Mouse (Mus musculus): ENCODE measurements at regions not wholly inside any gene's neighbourhood (a gene's known extent, or its start where the extent isn't known, plus 50 kb on each side); places are given as distances from the start of the nearest gene placed in this dataset.

DNA sequence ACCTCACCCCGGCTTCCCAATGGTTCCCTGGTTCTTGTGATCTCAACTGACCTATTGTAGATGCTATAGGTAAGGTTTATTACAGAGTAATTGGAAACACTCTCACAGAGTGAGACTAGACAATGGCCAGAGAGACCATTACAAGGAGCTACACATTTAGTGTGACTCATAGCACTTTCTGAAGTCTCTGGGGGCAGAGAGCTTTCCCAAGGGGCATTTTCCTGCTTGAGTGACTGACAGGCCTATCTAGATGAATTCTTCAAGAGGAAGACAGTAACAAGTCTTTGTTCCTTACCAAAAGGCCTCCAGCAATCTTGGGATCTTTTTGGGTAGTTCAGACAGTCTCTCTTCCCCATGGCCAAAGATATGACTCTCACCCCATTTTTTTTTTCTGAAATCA lies 316.4 kb upstream of the Klf3 start:
- 96% methylated on average over 1 of the region's 1 CpGs for WGBS
- ATAC-seq (ENCODE audit: low FRiP score, low read depth), result no peak
- Histone ChIP-seq H3K9ac (replicated peaks) (no peak overlapping the region), H3K36me3 (no peaks in the 10 kb centered on the region), H3K4me1 (peaks cover 17% of the 10 kb centered on the region), H3K27me3 (no peaks in the 10 kb centered on the region), H3K4me2 (replicated peaks) (no peak overlapping the region), H3K9me3 (0 out of 2 replicates have a peak, but pooled peaks cover 8% of the 10 kb centered on the region), H3K4me3 (no peak overlapping the region), H3K27ac (replicated peaks) (no peak overlapping the region)

GRCm38 (mm10) chr5:64487698-64488398 lies 315.3 kb upstream of the Klf3 start:
- Histone ChIP-seq H3K27me3 (no peaks in the 10 kb centered on the region), H3K9ac (replicated peaks) (no peak overlapping the region), H3K9me3 (0 out of 2 replicates have a peak, but pooled peaks cover 8% of the 10 kb centered on the region), H3K4me1 (peaks cover 17% of the 10 kb centered on the region), H3K27ac (replicated peaks) (no peak overlapping the region), H3K4me2 (replicated peaks) (no peak overlapping the region), H3K36me3 (no peaks in the 10 kb centered on the region), H3K4me3 (no peak overlapping the region)
- WGBS, result 84% methylated on average over 14 of the region's 14 CpGs
- no peak for ATAC-seq (ENCODE audit: low FRiP score, low read depth)

DNA sequence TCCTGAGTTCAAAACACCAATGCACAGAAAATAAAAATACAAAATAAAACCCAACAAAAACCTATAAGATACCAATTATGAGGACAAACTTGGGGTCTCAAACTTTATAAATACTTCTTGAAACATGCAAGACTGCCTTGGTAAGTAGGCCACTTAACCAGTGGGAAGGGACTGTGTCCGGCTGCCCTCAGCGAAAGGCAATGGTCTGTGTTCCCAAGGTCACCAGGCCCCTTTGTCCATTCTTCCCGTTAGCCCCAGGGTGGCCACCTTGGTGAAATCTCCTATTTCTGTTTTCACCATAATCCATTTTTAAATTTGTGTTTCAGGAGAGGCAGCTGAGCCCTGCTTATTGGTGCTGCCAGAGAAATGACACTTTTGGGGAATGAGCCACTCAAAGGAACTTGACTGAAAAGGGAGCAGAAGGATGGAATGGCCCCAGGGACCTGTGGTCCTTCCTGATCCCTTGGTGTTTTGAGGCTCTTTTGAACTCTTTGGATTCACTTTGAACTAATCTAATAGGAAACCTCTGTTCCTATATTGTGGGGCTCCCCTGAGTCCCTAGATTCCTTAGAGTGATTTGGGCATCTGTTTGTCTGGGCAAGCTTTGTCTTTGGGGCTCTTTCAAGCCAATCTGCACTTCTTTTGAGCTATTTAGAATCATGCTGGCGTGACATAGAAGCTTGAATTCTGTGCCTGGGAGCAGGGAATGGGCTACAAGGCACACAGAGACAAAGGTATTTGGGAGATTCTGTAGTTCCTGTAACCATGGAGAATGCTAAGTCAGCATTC lies 313.3 kb upstream of the Klf3 start:
- Histone ChIP-seq H3K4me2 (replicated peaks) (no peak overlapping the region), H3K36me3 (no peaks in the 10 kb centered on the region), H3K27ac (replicated peaks) (peak overlapping the region; percentile 40), H3K4me3 (no peak overlapping the region), H3K9me3 (0 out of 2 replicates have a peak, but pooled peaks cover 6% of the 10 kb centered on the region), H3K4me1 (peaks cover 17% of the 10 kb centered on the region), H3K27me3 (no peaks in the 10 kb centered on the region), H3K9ac (replicated peaks) (no peak overlapping the region)
- 16% methylated on average over 4 of the region's 4 CpGs for WGBS
- ATAC-seq (ENCODE audit: low FRiP score, low read depth), result peak; percentile 66

- H3K4me2 ChIP-seq (replicated peaks), result no peak overlapping the region
- H3K9ac ChIP-seq (replicated peaks), result no peak overlapping the region
- H3K27ac ChIP-seq (replicated peaks), result peak overlapping the region; percentile 40
- WGBS, result 21% methylated on average over 5 of the region's 5 CpGs
- peaks cover 17% of the 10 kb centered on the region for H3K4me1 ChIP-seq
- H3K36me3 ChIP-seq, result no peaks in the 10 kb centered on the region
- no peak overlapping the region for H3K4me3 ChIP-seq
- 0 out of 2 replicates have a peak, but pooled peaks cover 6% of the 10 kb centered on the region for H3K9me3 ChIP-seq
- no peaks in the 10 kb centered on the region for H3K27me3 ChIP-seq
- peak; percentile 58 for ATAC-seq (ENCODE audit: low FRiP score, low read depth)
Measured at GRCm38 (mm10) chr5:64490445-64490950, 312.7 kb upstream of the Klf3 start.

DNA sequence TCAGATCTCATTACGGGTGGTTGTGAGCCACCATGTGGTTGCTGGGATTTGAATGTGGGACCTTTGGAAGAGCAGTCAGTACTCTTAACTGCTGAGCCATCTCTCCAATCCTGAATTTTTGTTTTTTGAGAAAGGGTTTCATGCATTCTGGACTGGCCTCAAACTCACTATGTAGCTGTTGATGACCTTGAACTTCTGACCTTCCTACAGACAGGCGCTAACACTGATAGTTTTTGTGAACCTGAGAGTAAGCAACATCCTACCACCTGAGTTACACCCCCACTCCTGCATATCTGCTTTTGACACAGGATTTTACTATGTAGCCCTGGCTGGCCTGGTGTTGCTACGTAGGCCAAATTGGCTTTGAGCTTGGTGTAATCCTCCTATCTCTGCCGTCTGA lies 308.8 kb upstream of the Klf3 start:
- no peak overlapping the region for H3K4me2 ChIP-seq (replicated peaks)
- ATAC-seq (ENCODE audit: low FRiP score, low read depth), result no peak
- H3K9me3 ChIP-seq, result no peaks in the 10 kb centered on the region
- 90% methylated on average over 4 of the region's 4 CpGs for WGBS
- no peak overlapping the region for H3K9ac ChIP-seq (replicated peaks)
- H3K27ac ChIP-seq (replicated peaks), result no peak overlapping the region
- no peaks in the 10 kb centered on the region for H3K36me3 ChIP-seq
- no peak overlapping the region for H3K4me3 ChIP-seq
- peaks cover 17% of the 10 kb centered on the region for H3K4me1 ChIP-seq
- H3K27me3 ChIP-seq, result no peaks in the 10 kb centered on the region

DNA sequence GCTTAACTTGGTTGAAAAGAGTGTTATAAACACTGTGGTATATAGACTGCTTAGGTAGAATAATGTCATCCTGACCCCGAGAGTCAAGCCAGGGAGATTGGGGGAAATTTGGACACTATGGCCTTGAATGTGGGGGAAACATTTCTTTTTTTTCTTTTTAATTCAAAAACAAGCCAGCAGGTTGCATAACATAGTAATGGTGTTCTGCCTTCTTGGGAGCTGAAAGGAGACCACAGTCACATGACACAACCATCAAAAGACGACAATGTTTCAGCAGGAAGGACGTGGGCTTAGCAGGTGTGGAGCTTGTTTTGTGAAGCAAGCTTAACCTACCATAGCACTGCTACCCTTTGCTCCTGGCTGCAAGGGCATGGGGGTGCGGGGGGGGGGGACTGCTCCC lies 306.3 kb upstream of the Klf3 start:
- WGBS, result 89% methylated on average over 4 of the region's 4 CpGs

DNA sequence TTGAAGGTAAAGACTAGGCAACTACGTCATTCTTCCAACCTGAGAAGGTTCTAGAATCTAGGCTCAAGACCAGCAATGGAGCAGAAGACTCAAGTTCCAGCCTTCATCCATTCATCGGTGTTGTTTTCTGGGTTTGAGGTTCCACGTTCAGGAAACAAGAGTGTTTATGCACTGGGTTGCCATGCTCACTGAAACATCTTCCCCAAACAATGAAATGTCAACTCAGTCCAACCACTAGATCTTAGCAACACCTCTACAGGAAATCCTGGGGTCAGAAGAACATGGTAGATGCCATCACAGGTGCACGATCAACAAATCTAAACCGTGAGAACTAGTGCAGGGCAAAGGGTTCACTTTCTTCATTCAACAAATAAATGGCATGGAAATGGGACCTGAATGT lies 304.8 kb upstream of the Klf3 start:
- 94% methylated on average over 5 of the region's 5 CpGs for WGBS
- no peaks in the 10 kb centered on the region for H3K36me3 ChIP-seq
- H3K27me3 ChIP-seq, result 0 out of 2 replicates have a peak, but pooled peaks cover 5% of the 10 kb centered on the region
- no peak overlapping the region for H3K9ac ChIP-seq (replicated peaks)
- no peak overlapping the region for H3K4me3 ChIP-seq
- H3K9me3 ChIP-seq, result no peaks in the 10 kb centered on the region
- H3K4me2 ChIP-seq (replicated peaks), result no peak overlapping the region
- peaks cover under 1% of the 10 kb centered on the region; the same call in 1 of the 2 replicates for H3K4me1 ChIP-seq
- no peak overlapping the region for H3K27ac ChIP-seq (replicated peaks)
- no peak for ATAC-seq (ENCODE audit: low FRiP score, low read depth)

More for the DNA sequence above, 306.3 kb upstream of the Klf3 start:
- ATAC-seq (ENCODE audit: low FRiP score, low read depth), result no peak
- 0 out of 2 replicates have a peak, but pooled peaks cover 3% of the 10 kb centered on the region for H3K27me3 ChIP-seq
- H3K4me1 ChIP-seq, result no peaks in the 10 kb centered on the region
- no peak overlapping the region for H3K4me3 ChIP-seq
- no peaks in the 10 kb centered on the region for H3K9me3 ChIP-seq
- no peak overlapping the region for H3K9ac ChIP-seq (replicated peaks)
- H3K36me3 ChIP-seq, result no peaks in the 10 kb centered on the region
- no peak overlapping the region for H3K27ac ChIP-seq (replicated peaks)
- H3K4me2 ChIP-seq (replicated peaks), result no peak overlapping the region

GRCm38 (mm10) chr5:64499131-64499530 lies 304.1 kb upstream of the Klf3 start:
- H3K4me3 ChIP-seq, result no peak overlapping the region
- no peak overlapping the region for H3K27ac ChIP-seq (replicated peaks)
- H3K9ac ChIP-seq (replicated peaks), result no peak overlapping the region
- ATAC-seq (ENCODE audit: low FRiP score, low read depth), result no peak
- H3K36me3 ChIP-seq, result no peaks in the 10 kb centered on the region
- peaks cover 4% of the 10 kb centered on the region; the same call in 1 of the 2 replicates for H3K4me1 ChIP-seq
- H3K9me3 ChIP-seq, result no peaks in the 10 kb centered on the region
- WGBS, result 93% methylated on average over 3 of the region's 3 CpGs
- no peak overlapping the region for H3K4me2 ChIP-seq (replicated peaks)
- H3K27me3 ChIP-seq, result 0 out of 2 replicates have a peak, but pooled peaks cover 8% of the 10 kb centered on the region

DNA sequence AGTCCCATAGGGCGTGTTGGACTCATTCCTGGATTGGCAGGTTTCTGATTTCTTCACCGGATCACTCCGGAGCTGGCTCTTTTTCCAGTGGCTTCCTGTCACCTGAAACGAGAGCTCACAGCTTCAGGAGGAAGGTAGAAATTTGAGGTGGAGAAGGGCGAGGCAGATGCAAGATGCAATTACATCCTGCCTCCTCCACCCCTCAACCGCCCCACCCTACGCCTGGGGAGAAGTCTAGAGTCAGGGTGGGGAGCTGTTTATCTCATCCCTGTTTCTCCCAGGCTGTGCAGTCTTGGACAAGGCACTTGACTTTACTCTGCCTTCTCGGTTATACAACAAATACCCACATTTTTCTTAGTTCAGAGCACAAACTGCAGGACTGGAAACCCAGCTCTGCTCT lies 302.8 kb upstream of the Klf3 start:
- Histone ChIP-seq H3K9me3 (no peaks in the 10 kb centered on the region), H3K4me1 (peaks cover 13% of the 10 kb centered on the region), H3K27me3 (0 out of 2 replicates have a peak, but pooled peaks cover 8% of the 10 kb centered on the region), H3K27ac (replicated peaks) (no peak overlapping the region), H3K4me3 (no peak overlapping the region), H3K36me3 (no peaks in the 10 kb centered on the region), H3K4me2 (replicated peaks) (no peak overlapping the region), H3K9ac (replicated peaks) (no peak overlapping the region)
- WGBS, result 90% methylated on average over 8 of the region's 8 CpGs
- no peak for ATAC-seq (ENCODE audit: low FRiP score, low read depth)

GRCm38 (mm10) chr5:64500866-64501265 lies 302.3 kb upstream of the Klf3 start:
- Histone ChIP-seq H3K4me3 (no peak overlapping the region), H3K4me1 (peaks cover 14% of the 10 kb centered on the region), H3K27me3 (0 out of 2 replicates have a peak, but pooled peaks cover 8% of the 10 kb centered on the region), H3K36me3 (no peaks in the 10 kb centered on the region), H3K27ac (replicated peaks) (no peak overlapping the region), H3K4me2 (replicated peaks) (no peak overlapping the region), H3K9me3 (no peaks in the 10 kb centered on the region), H3K9ac (replicated peaks) (no peak overlapping the region)
- ATAC-seq (ENCODE audit: low FRiP score, low read depth), result no peak
- 86% methylated on average over 4 of the region's 4 CpGs for WGBS

- no peak for ATAC-seq (ENCODE audit: low FRiP score, low read depth)
- H3K4me1 ChIP-seq, result peaks cover 17% of the 10 kb centered on the region
- WGBS, result 80% methylated on average over 5 of the region's 5 CpGs
- H3K4me3 ChIP-seq, result no peak overlapping the region
- H3K36me3 ChIP-seq, result no peaks in the 10 kb centered on the region
- no peak overlapping the region for H3K4me2 ChIP-seq (replicated peaks)
- no peak overlapping the region for H3K9ac ChIP-seq (replicated peaks)
- H3K9me3 ChIP-seq, result no peaks in the 10 kb centered on the region
- 0 out of 2 replicates have a peak, but pooled peaks cover 8% of the 10 kb centered on the region for H3K27me3 ChIP-seq
- H3K27ac ChIP-seq (replicated peaks), result no peak overlapping the region
Measured at GRCm38 (mm10) chr5:64501746-64502145, 301.4 kb upstream of the Klf3 start.

DNA sequence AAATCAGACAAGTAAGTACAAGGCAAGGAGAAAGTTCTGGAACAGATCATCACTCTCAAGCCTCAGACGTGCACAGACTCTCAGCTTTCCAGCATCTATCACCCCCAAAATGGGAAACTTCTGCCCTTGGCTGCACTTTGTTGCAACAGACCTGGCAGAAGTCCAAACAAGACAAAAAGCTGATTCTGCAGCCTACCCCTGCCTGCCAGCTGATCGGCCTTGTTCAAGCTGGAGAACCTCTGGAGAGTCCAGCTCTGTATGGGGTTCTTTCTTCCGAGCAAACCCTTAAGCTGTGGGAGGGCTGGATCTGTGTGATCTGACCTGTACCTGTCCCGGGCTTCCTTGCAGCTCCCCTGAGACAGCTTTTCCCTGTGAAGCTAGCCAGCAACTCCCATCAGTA lies 299.7 kb upstream of the Klf3 start:
- no peak for ATAC-seq (ENCODE audit: low FRiP score, low read depth)
- WGBS, result 64% methylated on average over 4 of the region's 4 CpGs
- Histone ChIP-seq H3K27ac (replicated peaks) (0 out of 2 replicates have a peak overlapping the region, but pooled peaks have one; percentile 20), H3K4me2 (replicated peaks) (no peak overlapping the region), H3K36me3 (no peaks in the 10 kb centered on the region), H3K9ac (replicated peaks) (no peak overlapping the region), H3K9me3 (no peaks in the 10 kb centered on the region), H3K4me3 (no peak overlapping the region), H3K27me3 (0 out of 2 replicates have a peak, but pooled peaks cover 8% of the 10 kb centered on the region), H3K4me1 (peaks cover 17% of the 10 kb centered on the region)

Measured in midbrain, embryonic 12.5 days (tissue).